Mouse (Mus musculus) testis, postnatal 10 days (tissue): ENCODE results near the gene Atrip.

ENCODE experiments used
- DNase-seq: peaks from one replicate; pipeline ENCODE4 v3.0.0; 2021; ENCODE audit warnings: low spot score

The Atrip gene

DNA sequence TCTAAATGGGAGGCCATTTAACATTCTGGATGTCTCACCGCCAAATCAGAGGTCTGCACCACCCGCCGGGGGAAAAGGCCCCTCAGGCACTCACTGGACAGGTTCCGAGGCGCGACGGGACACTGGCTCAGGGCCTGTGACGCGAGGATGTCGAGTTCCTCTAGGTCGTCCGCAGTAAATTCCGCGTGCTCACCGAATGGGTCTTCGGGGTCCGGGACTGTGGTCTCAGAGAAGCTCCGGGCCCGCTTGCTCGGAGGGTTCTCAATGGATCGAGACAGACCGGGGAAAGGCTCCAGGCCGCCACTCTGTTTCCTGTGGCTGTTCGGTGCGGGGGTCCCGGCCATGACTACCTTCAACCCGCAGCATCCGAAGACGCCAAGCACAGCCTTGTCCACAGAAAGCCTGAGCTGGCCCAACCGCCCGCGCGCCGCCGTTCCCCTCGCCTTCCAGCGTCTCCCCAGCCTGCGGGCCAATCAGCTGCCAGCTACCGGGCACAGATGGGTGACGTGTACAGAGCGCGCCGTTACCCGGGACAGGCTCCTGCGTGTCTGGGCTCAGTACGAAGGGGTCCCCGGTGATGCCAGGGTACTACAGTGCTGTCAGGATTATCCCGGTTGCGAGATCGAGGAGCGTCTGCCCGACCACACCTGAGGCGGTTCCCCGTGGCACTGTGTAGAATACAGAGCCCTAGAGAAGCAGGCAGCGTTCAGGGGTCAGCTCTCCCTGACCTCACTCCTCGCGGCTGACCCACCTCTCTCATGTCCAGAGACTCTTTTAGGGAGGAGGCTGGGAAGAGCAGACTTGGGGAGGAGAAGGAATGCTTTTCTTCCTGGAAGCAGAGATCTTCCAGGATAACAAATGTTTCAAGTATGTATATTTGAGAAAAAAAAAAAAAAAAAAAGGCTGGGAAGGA, at the start of gene Atrip:
TSS of gene Atrip (minus strand) at position 464 of the 913 bp plus-strand sequence.
- DNase-seq, result peak; percentile 93

DNA sequence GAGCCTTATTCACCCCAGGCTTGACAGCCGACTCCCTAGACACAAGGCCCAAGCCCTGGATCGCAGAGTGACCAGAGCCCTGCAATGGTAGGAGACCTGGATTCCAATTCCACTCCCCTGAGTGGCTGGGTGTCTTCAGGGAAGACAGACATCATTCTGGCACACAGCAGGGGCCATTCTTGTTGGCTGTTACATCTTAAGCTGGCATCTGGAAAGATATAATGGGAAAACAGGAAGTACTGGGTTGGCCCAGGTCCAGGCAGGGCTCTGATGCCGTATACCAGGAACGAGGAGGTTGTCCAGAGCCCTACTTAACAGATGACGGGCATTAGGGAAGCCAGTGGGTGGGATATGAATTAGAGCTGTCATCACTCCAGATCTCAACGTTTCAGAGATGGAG, 49.3 kb upstream of the Atrip start:
- DNase-seq, result no peak

DNA sequence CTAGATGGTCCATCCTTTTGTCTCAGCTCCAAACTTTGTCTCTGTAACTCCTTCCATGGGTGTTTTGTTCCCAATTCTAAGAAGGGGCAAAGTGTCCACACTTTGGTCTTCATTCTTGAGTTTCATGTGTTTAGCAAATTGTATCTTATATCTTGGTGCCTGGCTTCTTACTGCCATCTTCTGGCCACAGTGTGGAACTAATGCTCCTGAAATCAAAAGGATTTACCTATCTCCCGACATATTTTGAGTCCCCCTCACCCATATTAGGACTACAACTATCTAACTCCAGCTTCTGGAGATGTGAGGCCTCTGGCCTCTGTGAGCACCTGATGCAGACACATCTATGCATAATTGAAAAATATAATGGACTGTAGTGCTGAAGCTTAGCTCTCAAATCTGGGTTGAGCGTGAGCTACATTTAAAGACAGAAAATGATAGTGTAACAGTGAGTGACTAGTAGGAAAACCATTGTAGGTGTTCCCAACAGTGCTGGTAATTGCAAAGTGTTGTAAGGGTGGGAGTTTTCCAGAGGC, 48.7 kb upstream of the Atrip start:
- DNase-seq, result no peak

DNA sequence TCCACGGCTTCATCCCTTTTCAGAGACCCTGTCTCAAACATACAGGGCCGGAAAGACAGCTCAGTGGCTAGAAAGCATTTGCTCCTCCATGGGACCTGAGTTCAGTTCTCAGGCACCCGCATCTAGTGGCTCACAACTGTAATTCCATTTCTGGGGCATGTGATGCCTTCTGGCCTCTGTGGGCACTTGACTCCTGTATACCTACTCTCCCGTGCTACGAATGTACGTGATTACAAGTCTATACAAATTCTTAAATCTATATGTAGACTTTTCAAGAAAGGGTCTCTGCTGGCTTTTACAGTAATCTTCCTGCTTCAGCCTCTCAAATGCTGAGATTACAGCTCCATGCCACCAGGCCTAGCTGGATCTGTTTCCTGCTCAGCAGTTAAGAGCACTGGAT, 47.0 kb upstream of the Atrip start:
- DNase-seq, result no peak

DNA sequence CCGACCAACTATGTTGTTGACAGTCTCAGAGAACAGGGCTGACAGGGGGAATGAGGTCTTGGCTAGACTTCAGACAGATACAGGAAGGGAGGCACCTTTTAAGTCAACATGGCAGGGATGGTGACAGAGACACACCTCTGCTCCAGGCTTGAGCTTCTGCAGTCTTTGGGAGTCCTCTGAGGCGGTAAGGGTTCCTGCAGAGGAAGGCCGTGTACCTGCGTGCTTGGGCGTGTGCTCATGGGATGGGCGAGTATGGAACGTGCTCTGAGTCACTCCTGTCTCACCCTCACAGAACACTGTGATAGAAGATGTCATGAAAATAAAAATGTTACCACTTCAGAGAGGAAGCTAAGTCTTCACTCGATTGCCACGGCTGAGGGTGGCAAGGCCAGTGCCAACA, 45.6 kb upstream of the Atrip start:
- no peak for DNase-seq

DNA sequence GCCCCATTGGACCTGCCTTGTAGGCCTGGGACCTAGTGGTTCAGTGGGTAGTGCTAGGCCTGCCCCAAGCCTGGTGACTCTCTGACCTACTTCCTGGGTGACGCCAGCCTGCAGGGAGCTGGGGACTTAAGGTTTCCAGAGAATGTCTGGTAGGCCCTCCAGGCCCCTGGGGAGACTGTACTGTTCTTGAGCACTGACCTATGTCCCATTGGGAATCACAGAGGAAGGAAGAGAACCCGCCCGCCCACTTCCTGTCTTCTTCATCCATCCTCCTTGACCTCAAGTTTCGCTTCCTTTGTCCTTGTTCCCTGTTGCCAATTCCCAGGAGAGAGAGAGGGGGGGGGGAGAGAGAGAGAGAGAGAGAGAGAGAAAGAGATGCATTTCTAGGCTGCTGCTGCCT, 44.2 kb upstream of the Atrip start:
- DNase-seq, result no peak

DNA sequence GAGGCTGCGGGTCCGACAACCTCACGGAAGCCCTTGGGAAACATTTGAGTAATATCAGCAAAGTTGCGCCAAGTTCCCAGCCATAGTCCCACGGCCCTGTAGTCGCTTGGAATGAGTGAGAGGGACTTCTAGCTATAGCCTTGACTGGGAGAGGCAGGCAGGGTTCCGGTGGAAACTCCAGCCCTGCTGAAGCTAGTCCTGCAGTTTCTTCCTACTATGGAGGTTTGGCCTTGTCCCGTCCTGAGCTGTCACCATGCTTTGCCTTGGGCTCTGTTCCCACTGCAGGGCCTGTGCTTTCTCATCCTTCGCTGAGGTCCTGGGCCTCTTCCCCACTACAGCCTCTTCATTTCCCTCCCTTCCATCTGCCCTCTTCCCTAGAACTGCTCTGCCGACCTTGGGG, 42.3 kb upstream of the Atrip start:
- DNase-seq, result no peak

DNA sequence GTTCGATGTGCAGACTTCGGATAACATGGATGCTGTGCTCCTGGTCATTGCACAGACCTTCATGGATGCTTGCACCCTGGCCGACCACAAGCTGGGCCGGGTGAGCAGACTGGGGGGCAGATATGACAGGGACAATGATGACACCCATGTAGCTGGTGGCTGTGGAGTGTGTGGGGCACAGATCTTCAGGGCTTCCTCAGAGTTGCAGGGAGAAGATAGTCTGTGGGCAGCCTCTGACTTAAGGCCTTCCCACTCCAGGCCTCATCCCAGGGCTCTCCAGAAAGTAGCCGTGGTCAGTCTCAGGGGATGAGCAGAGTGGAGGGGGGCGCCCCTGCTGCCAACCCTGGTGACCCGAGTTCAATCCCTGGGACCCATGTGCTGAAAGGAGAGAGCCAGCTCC, 40.9 kb upstream of the Atrip start:
- no peak for DNase-seq

DNA sequence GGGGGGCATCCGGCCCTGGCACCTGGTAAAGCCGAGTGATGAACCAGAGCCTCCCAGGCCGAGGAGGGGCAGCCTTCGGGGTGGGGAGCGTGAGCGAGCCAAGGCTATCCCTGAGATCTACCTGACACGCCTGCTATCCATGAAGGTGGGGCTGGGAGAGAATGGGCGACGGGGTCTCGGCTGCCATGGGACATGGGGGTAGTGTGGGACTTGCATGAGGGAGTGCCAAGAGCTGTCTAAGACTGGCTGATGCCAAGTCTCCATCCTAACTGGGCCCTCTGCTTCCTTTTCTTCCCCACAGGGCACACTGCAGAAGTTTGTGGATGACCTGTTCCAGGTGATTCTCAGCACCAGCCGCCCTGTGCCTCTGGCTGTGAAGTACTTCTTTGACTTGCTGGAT, 40.4 kb upstream of the Atrip start:
- peak; percentile 35 for DNase-seq

DNA sequence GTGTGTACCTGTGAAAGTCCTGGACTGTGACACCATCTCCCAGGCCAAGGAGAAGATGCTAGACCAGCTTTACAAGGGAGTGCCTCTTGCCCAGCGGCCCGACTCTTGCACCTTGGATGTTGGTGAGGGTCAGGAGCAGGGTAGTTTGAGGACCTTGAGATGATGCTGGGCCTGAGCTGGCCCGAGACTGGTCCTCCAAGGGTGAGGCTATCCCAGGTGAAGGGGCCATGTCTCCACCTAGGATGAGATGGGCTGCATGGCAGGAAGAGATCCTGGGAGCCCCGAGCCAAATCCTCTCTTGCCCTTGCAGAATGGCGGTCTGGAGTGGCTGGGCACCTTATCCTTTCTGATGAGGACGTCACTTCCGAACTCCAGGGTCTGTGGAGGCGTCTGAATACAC, 39.4 kb upstream of the Atrip start:
- DNase-seq, result peak; percentile 34

DNA sequence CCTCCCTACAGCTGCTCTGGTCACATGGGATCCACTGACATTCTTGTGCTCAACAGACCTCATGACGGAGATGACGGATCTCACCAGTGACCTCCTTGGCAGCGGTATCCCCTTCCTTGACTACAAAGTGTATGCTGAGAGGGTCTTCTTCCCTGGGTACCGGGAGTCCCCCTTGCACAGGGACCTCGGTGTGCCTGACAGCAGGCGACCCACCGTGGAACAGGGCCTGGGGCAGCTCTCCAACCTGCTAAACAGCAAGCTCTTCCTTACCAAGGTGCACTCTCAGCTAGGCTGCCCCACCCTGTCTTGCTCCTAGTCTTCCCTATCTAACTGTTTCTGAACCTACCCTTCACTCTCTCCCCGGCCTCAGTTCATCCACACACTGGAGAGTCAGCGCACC, 37.7 kb upstream of the Atrip start:
- peak; percentile 38 for DNase-seq

DNA sequence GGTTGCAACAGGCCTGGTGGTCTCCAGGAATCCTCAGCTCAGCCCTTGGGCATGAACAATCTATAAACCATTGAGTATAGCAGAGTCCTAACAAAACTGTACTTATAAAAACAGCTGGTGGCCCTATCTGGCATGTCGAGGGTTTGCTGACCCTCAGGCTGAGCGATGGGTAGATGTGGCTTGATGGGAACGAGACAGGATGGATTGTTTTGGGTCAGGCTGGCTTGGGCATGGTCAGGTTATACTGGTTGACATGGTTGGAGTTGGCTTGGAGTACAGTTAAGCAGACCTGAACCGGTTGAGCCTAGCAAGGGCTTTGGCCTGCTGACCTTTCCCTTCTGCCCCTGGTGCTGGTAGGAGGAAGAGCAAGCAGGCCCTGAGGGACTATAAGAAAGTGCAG, 37.2 kb upstream of the Atrip start:
- DNase-seq, result peak; percentile 12

DNA sequence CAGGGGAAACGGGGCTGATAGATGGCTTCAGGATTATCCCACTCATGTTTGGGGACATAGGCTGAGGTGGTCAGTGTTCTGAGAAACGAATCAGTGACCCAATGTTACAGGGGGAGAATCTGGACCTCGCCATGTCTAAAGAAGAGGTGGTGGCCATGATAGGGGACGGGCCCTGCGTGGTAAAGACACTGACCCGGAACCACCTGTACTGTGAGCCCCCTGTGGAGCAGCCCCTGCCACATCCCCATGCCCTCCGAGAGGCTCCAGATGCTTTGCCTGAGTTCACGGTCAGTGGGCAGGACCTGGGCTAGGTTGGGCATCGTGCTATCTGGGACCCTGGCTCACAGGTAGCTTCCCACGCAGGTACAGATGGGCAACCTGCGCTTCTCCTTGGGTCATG, 36.3 kb upstream of the Atrip start:
- DNase-seq, result no peak

DNA sequence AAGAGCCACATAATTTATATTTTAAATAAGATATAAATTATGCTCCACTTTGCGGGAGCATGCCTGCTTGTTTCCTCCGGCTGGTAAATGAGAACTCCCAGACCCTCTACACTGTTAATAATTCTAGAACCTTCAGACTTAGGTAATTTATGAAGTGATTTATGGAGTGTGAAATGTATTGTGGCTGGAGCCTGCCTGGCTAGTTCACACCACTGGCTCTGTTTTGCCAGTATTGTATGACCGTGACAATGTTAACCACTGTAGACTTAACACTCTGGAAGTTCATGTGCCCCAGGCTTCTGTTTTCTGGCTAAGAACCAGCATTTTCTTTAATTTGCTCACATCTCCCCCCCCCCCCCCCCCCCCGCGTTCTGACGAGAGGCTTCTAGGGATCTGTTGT, 33.4 kb upstream of the Atrip start:
- no peak for DNase-seq

DNA sequence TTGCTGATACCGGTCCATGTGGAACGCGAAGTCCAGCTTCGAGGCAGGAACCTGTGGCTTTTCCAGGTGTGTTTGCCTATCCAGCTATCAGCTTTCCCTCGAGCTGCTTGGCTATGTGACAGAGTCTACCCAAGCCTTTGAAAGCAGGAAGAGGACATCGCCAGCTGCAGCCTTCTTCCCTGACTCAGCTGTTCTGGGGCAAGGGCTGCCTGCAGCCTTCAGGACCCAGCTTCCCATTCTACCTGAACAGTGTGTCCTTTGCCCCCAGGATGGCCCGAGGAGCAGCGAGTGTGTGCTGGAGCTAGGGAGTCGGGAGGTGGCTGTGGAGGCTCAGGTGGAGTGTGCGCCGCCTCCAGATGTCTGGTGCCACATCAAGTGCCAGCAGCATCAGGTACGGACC, 31.7 kb upstream of the Atrip start:
- DNase-seq, result no peak

DNA sequence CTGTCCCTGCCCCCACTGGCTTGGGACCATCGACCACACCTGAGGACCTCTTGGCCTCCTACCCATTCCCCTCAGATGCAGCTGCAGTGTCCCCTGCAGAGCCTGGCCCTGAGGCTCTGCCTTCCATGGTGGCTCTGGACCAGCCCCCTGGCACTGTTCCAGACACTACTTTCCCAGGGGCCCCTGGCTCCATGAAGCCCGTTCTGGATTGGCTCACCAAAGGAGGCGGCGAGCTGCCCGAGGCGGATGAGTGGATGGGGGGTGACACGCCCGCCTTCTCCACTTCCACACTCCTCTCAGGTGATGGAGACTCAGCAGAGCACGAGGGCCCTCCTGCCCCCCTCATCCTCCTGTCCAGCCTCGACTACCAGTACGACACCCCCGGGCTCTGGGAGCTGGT, 31.1 kb upstream of the Atrip start:
- peak; percentile 49 for DNase-seq

DNA sequence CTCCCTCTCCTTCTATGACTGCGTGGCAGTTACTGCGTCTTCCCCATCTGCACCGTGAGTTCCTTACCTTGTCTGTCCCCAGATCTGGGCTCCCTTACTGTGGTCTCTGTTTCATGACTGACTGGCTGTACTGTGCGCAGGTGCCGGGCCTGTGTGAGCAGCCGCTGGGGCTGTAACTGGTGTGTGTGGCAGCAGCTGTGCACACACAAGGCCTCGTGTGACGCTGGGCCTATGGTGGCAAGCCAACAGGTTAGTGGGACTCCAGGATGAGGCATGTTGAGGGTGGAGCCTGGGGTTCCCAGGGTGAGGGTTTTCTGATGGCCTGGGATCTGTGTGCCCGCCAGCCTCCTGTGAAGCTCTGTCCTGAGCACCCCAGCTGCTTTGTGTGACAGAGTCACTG, 30.2 kb upstream of the Atrip start:
- DNase-seq, result no peak

DNA sequence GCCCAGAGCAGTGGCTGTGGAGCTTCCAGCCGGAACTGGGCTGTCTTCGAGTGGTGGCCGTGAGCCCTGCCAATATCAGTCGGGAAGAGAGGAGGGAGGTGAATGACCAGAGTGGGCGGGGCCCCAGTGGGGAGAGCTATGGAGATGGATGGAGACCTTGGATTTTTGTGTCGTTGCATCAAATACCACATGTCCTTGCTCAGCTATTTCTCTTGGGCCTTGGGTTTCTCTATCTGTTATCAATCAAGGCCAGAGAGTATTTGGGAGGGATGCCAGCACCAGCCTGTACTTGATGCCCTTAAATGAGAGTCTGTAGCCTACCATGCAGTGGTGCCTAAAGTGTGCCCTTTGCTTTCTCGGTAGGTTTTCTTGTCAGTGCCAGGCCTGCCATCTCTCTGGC, 29.3 kb upstream of the Atrip start:
- DNase-seq, result peak; percentile 73

DNA sequence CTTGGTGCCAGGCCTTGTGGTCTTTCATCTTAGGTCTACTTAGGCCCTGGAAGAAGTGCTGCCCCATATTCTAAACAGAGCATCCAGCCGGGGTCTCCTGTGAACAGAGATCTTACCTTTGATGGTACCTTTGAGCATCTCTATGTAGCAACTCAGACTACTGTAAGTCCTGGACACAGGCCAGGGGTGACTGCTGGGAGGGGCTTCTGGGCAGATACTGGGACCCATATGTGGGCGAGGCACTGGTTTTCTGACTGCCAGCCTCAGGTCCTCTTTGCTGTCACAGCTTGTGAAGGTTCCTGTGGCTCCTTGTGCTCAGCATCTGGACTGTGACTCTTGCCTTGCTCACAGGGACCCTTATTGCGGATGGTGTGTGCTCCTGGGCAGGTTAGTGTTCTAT, 28.6 kb upstream of the Atrip start:
- peak; percentile 45 for DNase-seq

DNA sequence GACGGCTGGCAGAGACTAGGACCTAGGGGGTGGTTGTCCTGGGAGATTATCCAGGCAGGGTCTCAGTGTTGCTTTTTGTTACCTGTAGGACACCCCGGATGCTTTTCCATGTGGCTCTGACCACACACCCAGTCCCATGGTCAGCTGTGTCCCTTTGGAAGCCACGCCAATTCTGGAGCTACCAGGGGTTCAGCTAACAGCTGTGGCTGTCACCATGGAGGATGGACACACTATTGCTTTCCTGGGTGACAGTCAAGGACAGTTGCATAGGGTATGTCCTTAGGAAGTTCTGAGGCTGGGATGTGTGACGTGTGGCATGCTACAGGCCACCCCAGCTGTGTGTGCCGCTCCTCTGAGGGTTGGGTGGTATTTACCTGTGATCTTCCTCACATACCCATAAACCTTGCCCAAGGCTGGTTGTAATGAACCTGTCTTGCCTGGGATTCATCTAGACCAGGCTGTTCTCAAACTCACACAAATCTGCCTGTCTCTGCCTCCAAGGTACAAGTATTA, 28.1 kb upstream of the Atrip start:
- no peak for DNase-seq

DNA sequence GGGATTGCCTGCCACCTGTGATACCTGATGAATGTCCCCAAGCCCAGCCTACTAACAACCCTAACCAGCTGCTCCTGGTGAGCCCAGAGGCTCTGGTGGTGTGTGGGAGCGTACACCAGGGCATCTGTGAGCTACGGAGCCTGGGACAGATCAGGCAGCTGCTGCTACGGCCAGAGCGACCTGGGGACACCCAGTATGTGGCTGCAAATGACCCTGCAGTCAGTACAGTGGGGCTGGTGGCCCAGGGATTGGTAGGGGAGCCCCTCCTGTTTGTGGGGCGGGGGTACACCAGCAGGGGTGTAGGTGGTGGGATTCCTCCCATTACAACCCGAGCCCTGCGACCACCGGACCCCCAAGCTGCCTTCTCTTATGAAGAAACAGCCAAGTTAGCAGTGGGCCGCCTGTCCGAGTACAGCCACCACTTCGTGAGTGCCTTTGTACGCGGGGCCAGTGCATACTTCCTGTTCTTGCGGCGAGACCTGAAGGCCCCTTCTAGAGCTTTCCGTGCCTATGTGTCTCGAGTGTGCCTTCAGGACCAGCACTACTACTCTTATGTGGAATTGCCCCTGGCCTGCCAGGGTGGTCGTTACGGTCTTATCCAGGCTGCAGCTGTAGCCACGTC, 26.5 kb upstream of the Atrip start:
- no peak for DNase-seq

DNA sequence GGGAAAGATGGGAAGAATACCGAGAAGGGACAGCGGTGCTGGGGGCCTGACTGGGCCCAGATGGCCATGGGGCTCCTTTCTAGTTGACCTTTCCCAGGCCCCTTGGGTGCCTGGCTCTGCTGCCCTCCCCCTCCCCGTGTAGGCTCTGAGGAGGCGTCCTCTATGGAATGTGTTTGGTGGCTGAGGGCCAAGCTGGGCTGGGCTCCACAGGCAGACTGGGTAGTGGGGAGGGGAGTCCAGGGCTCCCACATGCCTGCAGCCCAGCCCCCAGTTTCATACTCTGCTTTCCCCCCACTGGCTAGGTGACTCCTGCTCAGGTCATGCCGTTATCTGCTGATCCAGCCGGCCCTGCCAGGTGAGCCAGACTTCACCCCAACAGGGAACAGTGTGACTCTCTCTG, 25.0 kb upstream of the Atrip start:
- peak; percentile 74 for DNase-seq

DNA sequence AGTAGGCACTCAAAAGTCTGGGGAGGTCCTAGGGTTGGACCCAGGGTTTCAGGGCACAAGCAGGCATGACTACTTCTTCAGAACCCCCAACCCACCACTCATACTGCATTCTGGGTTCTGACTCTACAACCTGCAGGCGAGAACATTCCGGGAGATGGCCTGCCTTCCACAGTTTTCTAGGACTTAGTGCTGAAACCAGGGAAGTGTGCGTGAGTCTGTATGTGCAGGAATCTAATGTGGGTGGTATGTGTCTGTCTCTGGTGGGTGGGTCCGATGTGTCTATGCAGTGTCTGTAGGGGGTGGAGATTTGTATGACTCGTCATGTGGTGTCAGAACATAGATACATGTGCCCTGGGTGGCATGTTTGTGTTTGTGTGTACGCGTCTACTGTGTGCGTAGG, 24.4 kb upstream of the Atrip start:
- DNase-seq, result no peak
